In genomic region chr8:106924904-106925349, GRCm38 (mm10) we compare ENCODE assay signal across 12 mouse cellular contexts. TPM values are rescaled to one million over a fixed set of nuclear protein-coding genes. Genes with fewer than 3 reads are reported as not detected.
DNase-seq lines count a peak whose midpoint lies in the region; ATAC-seq lines count a peak whose summit lies in the region.
"Had no signal": no experiment of that assay in that cellular context is flagged by ENCODE, and none has a peak within 500 bp of the region (broad histone marks: within the 10 kb centered on the region; RNA-seq: fewer than 3 reads in every experiment).

No protein-coding gene starts in this region.

- H3K27me3 ChIP-seq in lung, embryonic 15.5 days: no peaks in the 10 kb centered on the region
- no peaks in the 10 kb centered on the region for H3K27me3 ChIP-seq in liver, embryonic 12.5 days (replicated peaks)
- no peaks in the 10 kb centered on the region for H3K27me3 ChIP-seq in midbrain, embryonic 10.5 days (ENCODE audit: low read depth, poor library complexity, severe bottlenecking)

- no peak overlapping the region for H3K9ac ChIP-seq in lung, embryonic 15.5 days
- no peak overlapping the region for H3K9ac ChIP-seq in liver, embryonic 12.5 days
- H3K9ac ChIP-seq: neural tube, embryonic 13.5 days had no signal

- DNase-seq in gastrocnemius, postnatal 10 days: peak; percentile 31
- DNase-seq in gastrocnemius, postnatal 36 days: no peak
- no peak for DNase-seq in lung, postnatal 14 days
- peak; percentile 96 for DNase-seq in fibroblast of lung, adult 2 months (ENCODE audit: low read depth)
- peak; percentile 32 to 75 for DNase-seq in right cerebral cortex, postnatal 36 days (ENCODE audit: low spot score in 2 of 2)
- DNase-seq in midbrain, embryonic 10.5 days (ENCODE audit: low spot score): no peak
- DNase-seq: cerebellum, postnatal 14 days had no signal

- H3K4me1 ChIP-seq in lung, embryonic 15.5 days: peaks cover 19% of the 10 kb centered on the region
- no peaks in the 10 kb centered on the region for H3K4me1 ChIP-seq in liver, embryonic 12.5 days
- H3K4me1 ChIP-seq in midbrain, embryonic 10.5 days: no peaks in the 10 kb centered on the region
- H3K4me1 ChIP-seq: neural tube, embryonic 13.5 days had no signal

- H3K4me2 ChIP-seq in lung, embryonic 15.5 days: no peak overlapping the region
- H3K4me2 ChIP-seq in liver, embryonic 12.5 days: no peak overlapping the region
- H3K4me2 ChIP-seq: neural tube, embryonic 13.5 days had no signal

- ATAC-seq in lung, embryonic 15.5 days (ENCODE audit: borderline replicate concordance, extremely low read depth, low FRiP score, low TSS enrichment): no peak
- no peak for ATAC-seq in liver, embryonic 12.5 days
- ATAC-seq: hindbrain, embryonic 16.5 days had no signal

- intact Hi-C loops in gastrocnemius, postnatal 36 days (cut with DNase I): loop anchor here (5.0 kb wide), 1 partner anchor 77 kb away; no protein-coding TSS in a partner anchor

- peaks cover 31% of the 10 kb centered on the region for H3K36me3 ChIP-seq in lung, embryonic 15.5 days
- peaks cover 36% of the 10 kb centered on the region for H3K36me3 ChIP-seq in liver, embryonic 12.5 days
- H3K36me3 ChIP-seq in midbrain, embryonic 10.5 days: peaks cover 45% of the 10 kb centered on the region

- H3K9me3 ChIP-seq in lung, embryonic 15.5 days: no peaks in the 10 kb centered on the region
- no peaks in the 10 kb centered on the region for H3K9me3 ChIP-seq in liver, embryonic 12.5 days (replicated peaks)
- no peaks in the 10 kb centered on the region for H3K9me3 ChIP-seq in midbrain, embryonic 10.5 days (replicated peaks)
- H3K9me3 ChIP-seq: neural tube, embryonic 13.5 days had no signal

- WGBS in lung, embryonic 15.5 days: 45% methylated on average over 8 of the region's 8 CpGs
- 79% methylated on average over 8 of the region's 8 CpGs for WGBS in liver, embryonic 12.5 days (ENCODE audit: insufficient replicate concordance)
- WGBS in midbrain, embryonic 10.5 days: 83% methylated on average over 8 of the region's 8 CpGs

- peak overlapping the region; percentile 20 for H3K27ac ChIP-seq in lung, embryonic 15.5 days
- H3K27ac ChIP-seq in liver, embryonic 12.5 days: no peak overlapping the region
- no peak overlapping the region for H3K27ac ChIP-seq in midbrain, embryonic 10.5 days (replicated peaks)
- H3K27ac ChIP-seq: neural tube, embryonic 13.5 days had no signal

- no peak overlapping the region for H3K4me3 ChIP-seq in lung, embryonic 15.5 days
- no peak overlapping the region for H3K4me3 ChIP-seq in liver, embryonic 12.5 days
- H3K4me3 ChIP-seq in midbrain, embryonic 10.5 days: no peak overlapping the region
- H3K4me3 ChIP-seq: neural tube, embryonic 13.5 days had no signal

RNA-seq across cellular contexts. Expression of gene Sntb2, which starts 10.6 kb away (rescaled TPM):
- total RNA-seq in gastrocnemius, postnatal 10 days (2021): 10 to 100 TPM; 18.5 to 22.0 TPM
- total RNA-seq in gastrocnemius, postnatal 36 days (2021): 1 to 10 TPM; 5.0 to 5.6 TPM
- 17.2 and 17.8 TPM in 2 replicates for polyA plus RNA-seq in lung, embryonic 15.5 days (2015; fragmentation: Nextera tagmentation; extraction: Ambion mirVana)
- polyA plus RNA-seq in liver, embryonic 12.5 days (2016; fragmentation: Nextera tagmentation; extraction: Ambion mirVana): 3.5 and 4.1 TPM in 2 replicates
- 8.2 and 9.2 TPM in 2 replicates for polyA plus RNA-seq in midbrain, embryonic 10.5 days (2016; fragmentation: Nextera tagmentation; extraction: Ambion mirVana)

RNA-seq across cellular contexts. Expression of gene Utp4, which starts 31.5 kb away (rescaled TPM):
- 10 to 100 TPM; 18.1 to 21.7 TPM for total RNA-seq in gastrocnemius, postnatal 10 days (2021)
- total RNA-seq in gastrocnemius, postnatal 36 days (2021): 10 to 100 TPM; 18.0 to 21.0 TPM
- 66.5 and 68.6 TPM in 2 replicates for polyA plus RNA-seq in lung, embryonic 15.5 days (2015; fragmentation: Nextera tagmentation; extraction: Ambion mirVana)
- 69.5 and 73.2 TPM in 2 replicates for polyA plus RNA-seq in liver, embryonic 12.5 days (2016; fragmentation: Nextera tagmentation; extraction: Ambion mirVana)
- polyA plus RNA-seq in midbrain, embryonic 10.5 days (2016; fragmentation: Nextera tagmentation; extraction: Ambion mirVana): 77.6 and 93.7 TPM in 2 replicates

RNA-seq across cellular contexts. Expression of gene Has3, which starts 54.9 kb away (rescaled TPM):
- 1 to 10 TPM; 2.1 to 3.4 TPM for total RNA-seq in gastrocnemius, postnatal 10 days (2021)
- under 1 TPM; 0.59 to 0.69 TPM for total RNA-seq in gastrocnemius, postnatal 36 days (2021)
- polyA plus RNA-seq in lung, embryonic 15.5 days (2015; fragmentation: Nextera tagmentation; extraction: Ambion mirVana): 0.15 and 0.23 TPM in 2 replicates
- 0.04 TPM in 2 replicates for polyA plus RNA-seq in liver, embryonic 12.5 days (2016; fragmentation: Nextera tagmentation; extraction: Ambion mirVana)
- 0.07 and 0.12 TPM in 2 replicates for polyA plus RNA-seq in midbrain, embryonic 10.5 days (2016; fragmentation: Nextera tagmentation; extraction: Ambion mirVana)
- total RNA-seq: megakaryocyte, adult 5-6 weeks had no signal

Comparison
In these comparisons a context has a peak if more than half of its experiments do, and no peak if none do; other contexts are left out.
1. DNase-seq: peak in gastrocnemius, postnatal 10 days (single experiment), fibroblast of lung, adult 2 months (single experiment) and right cerebral cortex, postnatal 36 days (2 of 2); none in gastrocnemius, postnatal 36 days (0 of 2), lung, postnatal 14 days (single experiment) and midbrain, embryonic 10.5 days (single experiment).